Mouse (Mus musculus): ENCODE data around the gene Ablim1.

The Ablim1 gene

DNA sequence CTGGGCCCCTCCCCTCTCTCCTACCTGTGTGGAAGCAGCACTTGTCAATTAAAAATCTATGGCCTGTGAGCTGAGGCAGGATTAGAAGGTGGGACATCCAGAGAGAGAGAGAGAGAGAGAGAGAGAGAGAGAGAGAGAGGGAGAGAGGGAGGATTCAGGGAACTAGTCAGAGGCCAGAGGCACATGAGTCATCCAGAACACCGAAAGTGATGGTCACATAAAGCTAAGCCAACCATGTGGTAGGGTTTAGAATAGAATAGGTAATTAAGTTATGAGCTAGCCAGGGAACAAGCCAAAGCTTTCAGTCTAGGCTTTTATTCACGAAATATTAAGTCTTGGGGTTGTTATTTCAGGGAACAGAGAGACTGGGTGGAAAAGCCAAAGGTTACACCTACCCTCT lies 10.1 kb downstream of the Ablim1 start:
- DNase-seq (ENCODE audit: low read depth) = no peak

DNA sequence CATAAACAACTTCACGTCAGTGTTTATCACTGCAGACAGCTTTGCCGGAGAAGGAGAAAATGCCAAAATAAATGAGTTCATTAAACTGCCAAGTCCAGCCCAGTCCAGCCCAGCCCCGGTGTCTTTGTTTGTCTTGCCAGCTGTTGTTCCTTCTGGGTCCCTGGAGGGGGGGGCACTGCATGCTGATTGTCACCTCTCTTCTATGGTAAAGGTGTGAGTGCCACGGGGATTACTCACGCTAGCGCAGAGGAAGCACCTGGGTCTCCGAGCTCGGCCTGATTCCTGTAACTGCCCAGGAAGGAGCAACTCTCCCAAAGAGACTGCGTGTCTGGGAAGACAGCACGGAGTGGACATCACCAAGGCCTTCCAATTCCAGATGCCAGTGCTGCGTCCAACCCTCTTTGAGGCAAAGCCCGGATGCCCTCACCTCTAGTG lies 12.7 kb downstream of the Ablim1 start:
- DNase-seq (ENCODE audit: low read depth) = no peak

DNA sequence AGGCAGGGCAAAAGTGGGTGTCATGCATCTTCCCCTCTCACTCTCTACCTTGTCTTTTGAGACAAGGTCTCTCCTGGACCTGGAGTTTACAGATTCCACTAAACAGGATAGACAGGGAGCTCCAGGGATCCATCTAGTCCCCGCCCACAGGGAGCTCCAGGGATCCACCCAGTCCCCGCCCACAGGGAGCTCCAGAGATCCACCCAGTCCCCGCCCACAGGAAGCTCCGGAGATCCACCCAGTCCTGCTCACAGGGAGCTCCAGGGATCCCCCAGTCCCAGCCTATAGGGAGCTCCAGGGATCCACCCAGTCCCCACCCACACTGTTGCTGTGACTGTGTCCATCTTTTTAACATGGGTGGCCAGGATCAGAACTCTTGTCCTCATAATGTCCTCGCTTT lies 16.7 kb downstream of the Ablim1 start:
- no peak for DNase-seq (ENCODE audit: low read depth)

DNA sequence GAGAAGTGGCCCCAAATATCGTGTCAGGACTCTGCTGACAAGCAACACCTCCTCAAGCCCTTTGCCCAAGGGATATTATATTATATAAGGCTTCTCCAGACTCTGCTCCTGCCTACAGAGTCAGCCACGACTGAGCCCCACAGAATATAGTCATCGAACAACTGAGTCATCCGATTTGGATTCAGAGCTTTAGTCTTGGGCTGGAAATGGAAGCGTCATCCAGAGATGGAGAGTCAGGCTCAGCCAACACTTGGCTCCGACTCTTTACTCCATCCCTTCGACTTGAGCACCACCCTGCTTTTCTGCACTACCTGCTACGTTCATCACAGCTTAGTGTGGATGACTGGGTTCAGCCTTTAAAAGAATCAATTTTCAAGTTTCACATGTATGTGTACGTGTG lies 17.3 kb downstream of the Ablim1 start:
- no peak for DNase-seq (ENCODE audit: low read depth)

DNA sequence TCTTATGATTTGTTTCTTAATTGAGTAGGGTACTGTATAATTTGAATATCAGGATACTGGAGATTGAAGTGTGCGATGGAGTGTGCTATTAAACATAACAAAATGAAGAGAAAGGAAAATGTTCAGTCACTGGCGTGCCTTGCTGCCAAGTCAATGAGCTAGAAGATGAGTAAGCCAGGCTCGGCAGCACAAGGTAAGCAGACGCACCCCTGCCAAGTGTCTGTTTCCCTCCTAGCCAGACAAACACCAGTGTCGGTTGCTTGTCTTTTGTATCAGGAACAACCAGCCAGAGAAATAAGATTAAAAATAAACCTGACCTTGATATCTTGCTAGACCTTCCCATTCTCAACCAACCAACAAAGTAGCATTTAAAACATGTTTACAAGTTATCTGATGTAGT lies 18.2 kb downstream of the Ablim1 start:
- no peak for DNase-seq (ENCODE audit: low read depth)

DNA sequence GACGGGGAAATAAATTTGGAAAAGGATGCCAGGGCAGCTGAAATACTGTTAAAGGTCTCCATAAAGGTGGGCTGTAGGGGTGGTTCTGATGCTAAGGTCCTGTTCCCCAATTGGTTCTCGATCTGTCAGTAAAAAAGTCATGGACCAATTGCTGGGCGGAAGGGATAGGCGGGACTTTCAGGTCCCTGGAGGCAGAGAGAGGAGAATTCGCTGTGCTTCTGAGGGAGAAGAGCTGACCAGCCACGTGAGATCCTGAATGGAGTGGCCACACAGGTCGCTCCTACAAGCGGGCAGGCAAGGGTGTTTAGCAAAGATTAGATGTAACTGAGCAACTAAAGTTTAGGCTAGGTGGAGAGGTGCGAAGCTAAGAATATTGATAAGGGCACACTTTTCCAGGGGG lies 19.2 kb downstream of the Ablim1 start:
- DNase-seq (ENCODE audit: low read depth) = no peak

DNA sequence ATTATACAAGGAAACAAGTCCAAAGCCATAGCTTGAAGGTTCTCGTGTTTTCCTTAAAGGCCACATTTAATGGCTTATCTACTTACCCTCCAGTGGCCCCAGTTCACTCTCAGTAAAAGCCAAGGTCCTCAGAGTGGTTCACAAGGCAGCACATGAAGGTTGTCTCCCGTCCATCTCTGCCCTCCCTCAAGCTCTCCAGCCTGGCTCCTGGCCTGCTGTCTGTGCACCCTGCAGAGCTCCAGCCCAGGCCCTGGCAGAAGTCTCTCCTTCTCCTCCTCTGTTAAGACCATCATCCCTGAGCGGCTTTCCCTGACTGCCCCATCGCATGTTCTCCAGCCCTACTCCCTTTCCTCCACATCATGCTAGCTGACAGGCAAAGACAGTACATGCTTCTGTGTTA lies 20.4 kb downstream of the Ablim1 start:
- DNase-seq (ENCODE audit: low read depth) = no peak

DNA sequence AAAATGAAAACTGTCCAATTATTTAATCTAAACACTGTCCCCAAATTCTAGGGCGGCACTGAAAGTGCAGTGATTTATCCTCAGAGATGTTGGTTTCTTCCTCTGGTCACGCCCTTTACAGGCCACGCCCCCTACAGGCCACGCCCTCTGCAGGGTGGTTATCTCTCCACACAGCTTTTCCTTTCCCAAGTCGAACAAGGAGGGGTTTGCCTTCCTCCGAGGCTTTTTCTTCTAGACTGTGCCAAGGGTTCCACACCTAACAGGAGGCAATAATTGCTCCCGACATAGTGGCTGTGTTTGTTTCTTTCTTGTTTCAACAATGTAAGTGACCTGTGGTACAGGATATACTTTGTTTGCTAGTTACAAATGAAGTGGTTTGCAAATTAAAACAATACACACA lies 21.0 kb downstream of the Ablim1 start:
- DNase-seq (ENCODE audit: low read depth) = peak; percentile 37

DNA sequence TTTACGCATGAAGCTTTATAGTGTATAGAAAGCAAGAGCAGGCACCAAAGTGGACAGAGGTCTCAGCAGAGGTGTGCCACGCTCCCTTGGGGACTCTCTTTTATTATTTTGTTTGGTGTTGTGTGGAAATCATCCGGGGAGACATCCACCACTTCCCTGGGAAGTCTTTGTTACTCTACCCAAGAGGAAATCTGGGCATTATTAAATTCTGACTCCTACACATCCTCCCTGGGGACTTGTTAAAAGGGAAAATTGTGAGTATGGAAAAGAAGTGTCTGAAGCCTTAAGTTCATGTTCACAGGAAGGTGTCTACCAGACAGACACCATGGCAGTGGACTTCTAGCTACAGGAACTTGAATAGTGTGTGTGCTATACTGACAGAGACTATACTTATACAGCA lies 31.4 kb downstream of the Ablim1 start:
- DNase-seq (ENCODE audit: low read depth) = no peak

DNA sequence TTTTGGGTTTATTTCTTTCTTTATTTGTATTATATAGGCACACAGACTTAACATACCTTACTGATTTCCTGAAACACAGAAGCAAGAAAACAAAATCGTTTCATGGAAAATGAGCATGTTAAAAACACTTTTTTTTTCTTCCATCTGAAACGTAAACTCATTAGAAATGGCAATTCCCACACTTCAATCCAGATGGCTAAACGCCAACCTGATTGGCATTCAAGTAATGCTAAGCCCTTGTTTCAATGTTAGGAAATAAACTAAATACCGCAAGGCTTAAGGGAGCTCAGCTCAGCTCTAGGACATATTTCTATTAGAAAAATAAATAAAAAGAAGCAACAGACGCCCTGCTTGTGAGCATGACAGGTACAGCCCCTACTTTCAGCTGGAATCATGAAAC lies 32.1 kb downstream of the Ablim1 start:
- DNase-seq (ENCODE audit: low read depth) = no peak

DNA sequence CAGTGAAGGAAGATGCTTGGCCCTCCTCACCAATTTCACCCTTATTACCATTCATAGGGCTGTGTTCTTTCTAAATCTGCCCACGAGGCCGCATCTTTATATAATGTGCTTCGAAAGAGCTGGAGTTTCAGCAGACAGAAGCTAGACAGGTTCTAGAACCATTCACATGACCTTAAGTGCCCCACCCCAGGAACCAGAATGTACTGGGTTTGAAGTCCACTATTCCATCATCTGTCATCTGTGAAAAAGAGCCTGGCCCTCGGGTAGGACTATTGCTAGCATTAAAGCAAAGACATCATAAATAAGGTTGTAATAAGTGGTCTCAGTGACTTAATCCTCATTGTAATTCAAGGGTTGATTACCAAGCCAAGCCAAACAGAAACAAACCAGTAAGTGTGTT lies 35.1 kb downstream of the Ablim1 start:
- no peak for DNase-seq (ENCODE audit: low read depth)

DNA sequence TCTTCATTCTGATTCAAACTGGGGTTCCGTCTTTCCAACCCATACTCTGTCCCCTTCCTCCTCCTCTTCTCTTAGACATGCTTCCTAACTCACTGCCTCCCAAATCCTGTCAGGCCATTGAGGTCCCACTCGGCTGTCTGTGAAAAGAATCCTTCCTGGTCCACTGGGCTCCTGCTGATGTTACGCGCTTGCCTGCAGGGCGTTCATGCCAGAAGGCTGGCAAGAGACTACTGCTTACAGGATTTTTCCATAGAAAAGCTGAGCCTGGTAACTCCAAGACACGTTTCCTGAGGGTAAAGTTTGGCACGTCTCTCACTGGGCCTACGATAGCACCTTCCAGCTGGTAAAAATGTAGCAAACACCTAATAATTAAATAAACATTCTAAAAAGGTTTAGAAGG lies 36.5 kb downstream of the Ablim1 start:
- DNase-seq (ENCODE audit: low read depth) = no peak

DNA sequence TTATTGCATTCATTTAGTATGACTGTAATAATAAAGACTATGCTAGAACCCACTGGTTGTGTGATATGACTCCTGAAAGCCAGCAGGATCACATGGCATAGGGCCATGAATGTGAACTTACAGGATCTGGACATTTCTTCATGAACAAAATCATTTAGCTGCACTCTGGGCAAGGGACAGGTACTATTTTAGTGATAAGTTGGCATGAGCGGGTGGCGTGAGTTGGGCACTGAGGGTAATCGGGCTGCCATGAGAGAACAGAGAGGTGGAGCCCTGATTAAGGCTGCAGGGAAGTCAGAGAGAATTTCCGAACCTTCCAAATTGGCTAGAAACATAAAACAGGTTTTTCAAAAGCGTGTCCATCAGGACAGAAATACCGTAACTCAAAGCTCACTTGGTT lies 37.7 kb downstream of the Ablim1 start:
- no peak for DNase-seq (ENCODE audit: low read depth)

DNA sequence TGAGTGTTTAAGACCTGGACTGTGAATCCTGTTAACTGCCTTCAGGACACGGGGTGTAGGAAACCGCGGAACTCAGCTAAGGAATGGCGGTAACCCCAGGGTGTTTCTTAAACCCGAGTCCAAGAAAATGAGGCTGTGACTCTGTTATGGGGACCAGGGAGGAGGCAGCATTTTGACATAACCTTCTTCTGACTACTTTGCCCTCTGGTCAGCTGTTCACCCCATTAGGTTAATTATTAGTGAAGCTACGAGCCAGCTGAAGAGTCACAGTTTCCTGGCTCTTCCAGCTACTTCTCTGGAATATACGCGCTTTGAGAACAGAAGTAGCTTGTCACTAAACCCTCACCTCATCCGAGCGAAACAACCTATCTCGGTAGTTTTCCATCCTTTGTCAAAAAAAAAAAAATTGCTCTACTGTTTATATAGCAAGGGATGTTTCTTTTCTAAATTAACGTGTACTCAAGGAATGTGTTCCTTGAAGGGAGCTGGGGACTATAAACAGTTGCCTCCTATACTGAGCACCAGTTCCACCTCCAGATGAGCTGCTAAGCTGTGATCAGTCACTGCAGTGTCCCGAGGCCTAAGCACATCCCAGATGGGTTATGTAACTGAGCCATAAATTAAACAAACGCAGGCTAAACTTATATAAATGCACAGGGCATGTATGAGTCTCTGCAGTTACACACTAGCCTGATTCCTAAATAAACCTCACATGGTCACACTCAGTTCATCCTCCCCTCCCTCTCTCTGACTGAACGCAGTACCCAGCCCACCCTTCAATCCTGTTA lies 39.4 kb downstream of the Ablim1 start:
- DNase-seq (ENCODE audit: low read depth) = no peak

DNA sequence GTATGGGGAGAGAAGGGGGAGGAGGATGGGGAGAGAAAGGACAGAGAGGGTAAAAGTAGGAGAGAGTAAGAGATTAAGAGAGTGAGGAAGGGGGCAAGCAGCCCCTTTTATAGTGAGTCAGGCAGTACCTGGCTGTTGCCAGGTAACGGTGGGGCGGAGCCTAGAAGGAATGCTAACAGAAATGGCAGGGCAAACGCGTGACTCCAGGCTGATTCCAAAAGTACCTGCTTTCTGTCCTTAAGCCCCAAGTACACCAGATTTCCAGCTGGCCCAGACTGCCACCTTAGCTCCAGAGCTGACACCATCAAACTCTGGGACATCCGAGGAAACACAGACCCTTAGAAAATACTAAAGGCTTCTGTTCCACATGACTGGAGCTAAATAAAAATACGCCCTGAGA lies 40.0 kb downstream of the Ablim1 start:
- no peak for DNase-seq (ENCODE audit: low read depth)

DNA sequence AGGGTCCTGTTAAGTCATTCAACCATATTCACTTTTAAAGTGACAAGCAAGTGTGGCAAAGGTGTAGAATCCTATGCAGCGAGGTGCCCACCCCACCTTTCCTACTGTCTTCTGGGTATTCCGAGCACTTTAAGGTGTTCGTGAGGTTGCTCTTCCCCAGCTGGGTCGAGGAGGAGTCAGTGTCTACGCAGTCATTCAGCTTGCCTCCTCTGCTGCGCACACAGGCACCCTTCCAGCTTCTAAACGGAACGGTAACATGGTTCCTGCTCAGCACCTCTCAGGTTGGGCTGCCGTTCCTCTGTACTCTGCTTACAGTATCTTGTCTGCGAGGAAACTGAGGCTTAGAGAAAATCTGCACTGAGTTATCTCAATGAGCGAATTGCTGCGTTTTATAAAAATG lies 40.4 kb downstream of the Ablim1 start:
- DNase-seq (ENCODE audit: low read depth) = no peak

DNA sequence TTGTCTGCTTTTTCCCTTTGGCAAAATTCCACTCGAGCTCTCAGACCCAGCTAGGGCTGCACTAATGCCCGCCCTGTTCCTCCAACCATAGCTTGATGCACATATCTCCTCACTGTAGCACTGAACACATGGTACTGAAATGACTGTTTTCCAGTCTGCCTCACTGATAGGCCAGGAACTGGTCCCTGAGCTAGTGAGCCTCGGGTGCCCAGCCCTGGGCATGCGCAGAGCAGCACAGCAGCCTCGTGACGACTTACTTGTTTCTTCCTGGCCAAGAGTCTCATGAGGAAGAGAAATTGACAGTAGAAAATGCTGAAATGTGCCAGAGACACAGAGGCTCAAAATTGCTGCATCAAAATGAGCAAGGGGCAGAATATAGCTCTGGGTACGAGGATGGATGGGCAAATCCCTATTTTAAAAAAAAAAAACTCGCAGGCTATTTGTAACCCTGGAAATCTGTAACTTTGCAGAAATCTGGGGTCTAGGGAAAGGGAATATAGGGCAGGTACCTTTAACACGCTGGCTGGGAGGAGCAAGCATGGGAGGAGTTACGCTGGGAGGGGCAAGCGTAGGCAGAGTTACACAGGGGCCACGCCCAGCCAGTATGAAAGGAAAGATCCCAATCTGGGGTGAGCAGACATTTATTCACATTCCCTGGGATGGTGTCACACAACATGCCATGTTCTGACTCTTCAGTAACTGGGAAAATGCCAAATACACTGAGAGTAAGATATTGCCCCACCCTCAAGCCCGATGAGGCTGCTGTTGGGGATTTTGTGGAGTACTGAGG lies 41.7 kb downstream of the Ablim1 start:
- DNase-seq (ENCODE audit: low read depth) = no peak

DNA sequence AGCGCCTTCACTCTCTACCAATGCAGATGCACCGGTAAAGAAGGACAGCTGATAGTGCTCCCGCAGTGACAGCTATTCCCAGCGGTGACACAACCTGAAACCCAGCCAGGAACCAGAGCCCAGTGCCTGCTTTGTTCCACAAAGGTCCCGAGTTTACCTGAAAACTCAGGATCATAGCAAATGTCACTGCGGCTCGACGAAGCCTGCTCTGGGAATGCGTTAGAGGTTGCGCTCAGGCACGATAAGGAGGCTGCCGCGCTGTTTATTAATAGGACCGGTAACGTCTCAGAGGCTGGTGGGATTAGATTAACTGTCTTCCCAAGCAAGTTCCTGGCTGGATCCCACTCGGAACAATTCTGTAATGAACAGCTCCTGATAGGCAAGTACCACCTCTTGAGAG lies 43.0 kb downstream of the Ablim1 start:
- DNase-seq (ENCODE audit: low read depth) = no peak

DNA sequence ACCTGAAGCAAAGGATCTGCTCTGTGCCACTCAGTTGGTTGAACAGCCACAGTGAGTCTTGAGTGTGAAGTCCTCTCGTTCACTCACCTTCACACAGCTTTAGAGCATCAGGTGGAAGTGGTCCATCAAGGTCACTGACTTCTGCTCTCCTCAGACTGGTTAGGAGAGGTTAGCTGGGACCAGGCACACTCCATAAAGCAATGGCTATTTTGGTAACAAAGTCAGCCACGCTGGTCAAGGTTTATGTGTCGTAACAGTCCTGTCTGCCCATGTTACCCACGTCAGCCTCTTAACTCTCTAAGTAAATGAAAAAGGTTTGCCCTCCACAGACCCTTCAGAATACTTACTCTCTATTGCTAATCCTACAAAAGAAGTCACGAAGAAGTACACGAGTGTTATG lies 44.0 kb downstream of the Ablim1 start:
- DNase-seq (ENCODE audit: low read depth) = no peak

DNA sequence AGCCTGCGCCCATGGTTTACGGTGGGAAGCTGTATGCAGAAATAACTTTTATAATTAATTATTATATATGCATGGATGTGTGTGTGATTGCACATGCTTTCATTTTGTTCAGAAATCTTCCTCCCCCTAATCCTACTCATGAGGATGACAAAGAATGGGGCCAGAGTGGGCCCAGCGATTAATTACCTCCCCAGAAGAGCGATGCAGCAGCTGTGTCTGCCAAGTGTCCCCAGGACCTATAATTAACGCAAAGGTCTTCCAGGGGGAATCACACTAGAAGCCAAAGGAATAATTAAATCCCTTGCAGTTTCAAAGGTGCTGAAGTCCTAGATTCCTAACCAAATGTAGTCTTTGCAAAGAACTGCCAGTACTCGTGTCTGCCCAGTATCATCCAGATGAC lies 44.9 kb downstream of the Ablim1 start:
- DNase-seq (ENCODE audit: low read depth) = no peak

DNA sequence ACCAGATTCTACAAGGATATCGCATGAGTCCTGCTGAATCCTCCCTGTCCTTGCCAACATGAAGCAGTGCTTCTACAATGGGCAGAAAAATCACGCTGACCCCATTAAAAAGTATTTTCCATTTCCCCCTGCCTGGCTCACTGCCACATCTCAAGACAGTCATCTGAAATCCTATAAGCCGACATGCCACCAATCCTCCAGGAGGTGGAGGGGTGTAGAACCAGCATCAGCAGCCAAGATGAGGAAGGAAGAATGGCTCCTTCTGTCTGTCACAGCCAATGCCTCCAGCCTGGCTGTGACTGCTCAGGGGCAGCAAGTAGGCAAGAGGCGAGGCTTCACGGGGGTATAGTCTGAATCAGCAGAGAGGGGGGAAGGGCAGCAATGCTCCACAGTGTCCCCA lies 47.2 kb downstream of the Ablim1 start:
- no peak for DNase-seq (ENCODE audit: low read depth)

DNA sequence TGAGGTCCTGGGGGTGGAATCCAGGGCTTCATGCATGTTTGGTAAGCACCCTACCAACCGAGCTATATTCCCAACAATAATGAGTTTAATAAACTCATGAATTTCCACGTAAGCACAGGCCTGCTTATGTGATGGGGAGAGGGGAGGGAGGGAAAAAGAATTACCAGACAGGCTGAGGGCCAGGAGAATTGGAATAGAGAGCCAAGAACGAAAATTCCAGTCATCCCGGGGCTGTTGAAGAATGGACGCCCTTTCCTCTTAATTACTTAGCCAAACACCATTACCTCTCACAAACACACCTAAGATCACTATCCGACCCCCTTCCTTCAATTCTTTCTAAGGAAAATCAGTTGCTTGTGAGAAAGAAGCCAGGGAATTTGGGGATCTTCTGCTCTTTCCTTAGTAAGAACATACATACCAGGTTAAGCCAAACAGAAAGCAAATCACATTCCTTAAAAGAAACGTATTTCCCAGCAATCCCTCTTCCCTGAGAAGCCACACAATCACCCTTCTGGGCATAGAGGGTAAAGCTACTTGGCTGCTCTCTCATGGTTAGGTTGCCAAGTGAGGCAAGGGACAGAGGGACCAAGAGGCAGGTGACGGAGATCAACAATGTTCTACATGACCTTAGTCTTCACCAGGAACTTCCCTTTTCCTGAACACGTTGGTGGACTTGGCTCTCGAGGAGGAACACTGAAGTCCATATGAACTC lies 48.2 kb downstream of the Ablim1 start:
- no peak for DNase-seq (ENCODE audit: low read depth)

DNA sequence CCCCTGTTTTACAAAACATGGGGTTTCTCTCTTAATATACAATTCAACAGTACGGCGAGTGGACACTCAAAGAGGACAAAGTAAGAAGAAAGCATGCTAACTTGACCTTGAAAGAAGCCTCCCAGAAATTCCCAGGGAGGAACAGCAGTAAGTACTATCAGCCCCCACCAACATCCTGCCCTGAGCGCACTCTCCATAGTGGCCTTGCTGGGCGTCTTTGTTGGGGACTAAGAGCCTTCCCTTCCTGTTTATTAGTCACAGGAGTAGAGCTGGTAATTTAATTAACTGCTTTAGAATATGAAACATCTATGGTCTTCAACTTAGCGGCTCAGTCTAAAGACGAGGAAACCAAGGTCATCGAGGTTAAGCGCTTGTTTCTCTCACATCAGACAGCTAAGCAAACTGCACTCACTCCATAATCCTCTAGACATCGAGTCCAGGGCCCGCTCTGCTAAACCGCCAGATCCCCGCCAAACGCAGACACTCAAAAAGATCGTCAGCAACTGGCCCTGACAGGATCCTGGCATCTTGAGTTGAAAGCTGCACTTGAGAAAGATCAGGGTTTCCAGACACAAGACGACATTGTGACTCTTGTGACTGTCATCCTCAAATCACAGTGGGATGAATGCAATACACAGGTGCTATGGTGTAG lies 50.3 kb downstream of the Ablim1 start:
- DNase-seq (ENCODE audit: low read depth) = no peak

Measured in c-Kit-positive CD71-negative TER-119-negative erythroid progenitor cells, embryonic 14.5 days (primary cell).